Mouse (Mus musculus) MEL (cell line): ENCODE data around the gene Rapgef4. TPM values are rescaled to one million over a fixed set of nuclear protein-coding genes. Genes with fewer than 3 reads are reported as not detected.

ENCODE experiments used
- DNase-seq: peaks from one replicate; pipeline ENCODE4 v3.0.0; 2011; ENCODE audit warnings: low read depth, low spot score
- H3K27ac ChIP-seq: 2 replicates; pipeline ENCODE4 v1.5.1; 2012; ENCODE audit warnings: low read depth, mild to moderate bottlenecking, control low read depth, low read length, moderate library complexity; ENCODE audit not compliant: control insufficient read depth
- H3K27me3 ChIP-seq, 2 experiments: fragments of 150-350 bp in 1 of 2; sonication (generic) in 1 of 2; 2 replicates each; pipeline ENCODE4 v1.6.1; 2012; ENCODE audit warnings: low read length in 2 of 2, mild to moderate bottlenecking in 2 of 2, improper control_type of control experiment in 1 of 2, moderate library complexity in 1 of 2; ENCODE audit not compliant: insufficient read depth in 2 of 2, control insufficient read depth in 1 of 2
- H3K36me3 ChIP-seq, 2 experiments: 2 replicates each; pipeline ENCODE4 v1.6.1; 2012 to 2014; ENCODE audit warnings: low read length in 2 of 2, improper control_type of control experiment in 1 of 2, inconsistent platforms in 1 of 2, mild to moderate bottlenecking in 1 of 2; ENCODE audit not compliant: insufficient read depth in 2 of 2, control insufficient read depth in 1 of 2
- H3K4me1 ChIP-seq, 2 experiments: fragments of 150-350 bp in 1 of 2; sonication (generic) in 1 of 2; 2 replicates each; pipeline ENCODE4 v1.6.1; 2012; ENCODE audit warnings: low read length in 2 of 2, improper control_type of control experiment in 1 of 2, mild to moderate bottlenecking in 1 of 2; ENCODE audit not compliant: insufficient read depth in 2 of 2, control insufficient read depth in 1 of 2
- H3K4me3 ChIP-seq, 2 experiments: fragments of 150-350 bp in 1 of 2; sonication (generic) in 1 of 2; 2 replicates each; pipeline ENCODE4 v1.5.1; 2012; ENCODE audit warnings: low read depth in 2 of 2, low read length in 2 of 2, mild to moderate bottlenecking in 2 of 2, moderate library complexity in 2 of 2, control low read depth in 1 of 2, improper control_type of control experiment in 1 of 2; ENCODE audit not compliant: control insufficient read depth in 1 of 2, insufficient read depth in 1 of 2
- H3K79me2 ChIP-seq: 2 replicates; pipeline ENCODE4 v1.6.1; 2012; ENCODE audit warnings: mild to moderate bottlenecking, low read length, moderate library complexity; ENCODE audit not compliant: control insufficient read depth, poor library complexity, insufficient read depth
- H3K9ac ChIP-seq: 2 replicates; pipeline ENCODE4 v1.6.1; 2012; ENCODE audit warnings: low read depth, mild to moderate bottlenecking, control low read depth, low read length, moderate library complexity; ENCODE audit not compliant: control insufficient read depth, poor library complexity, severe bottlenecking
- H3K9me3 ChIP-seq: fragments of 150-350 bp; sonication (generic); replicated peaks from 2 replicates; pipeline ENCODE4 v1.6.1; 2012; ENCODE audit warnings: mild to moderate bottlenecking, low read length, improper control_type of control experiment, moderate library complexity; ENCODE audit not compliant: insufficient read depth
- CHD2 ChIP-seq: IDR thresholded peaks from 2 replicates; pipeline ENCODE4 v1.6.1; 2011; ENCODE audit warnings: low read length, improper control_type of control experiment
- CTCF ChIP-seq, 3 experiments: IDR thresholded peaks in 2 of 3; conservative IDR thresholded peaks in 1 of 3; 2 replicates each; pipeline ENCODE4 v1.5.1; 2011 to 2012; ENCODE audit warnings: low read length in 3 of 3, low read depth in 2 of 3, mild to moderate bottlenecking in 2 of 3, improper control_type of control experiment in 1 of 3, inconsistent platforms in 1 of 3, mixed read lengths in 1 of 3, moderate library complexity in 1 of 3; ENCODE audit not compliant: control insufficient read depth in 1 of 3, insufficient read depth in 1 of 3, poor library complexity in 1 of 3, severe bottlenecking in 1 of 3
- ELF1 ChIP-seq: IDR thresholded peaks from 2 replicates; pipeline ENCODE4 v1.6.1; 2014; ENCODE audit warnings: low read depth, mild to moderate bottlenecking, inconsistent platforms, low read length, improper control_type of control experiment, moderate library complexity
- GABPA ChIP-seq: IDR thresholded peaks from 2 replicates; pipeline ENCODE4 v1.6.1; 2012; ENCODE audit warnings: low read depth, mild to moderate bottlenecking, inconsistent platforms, low read length, improper control_type of control experiment, moderate library complexity
- HCFC1 ChIP-seq: IDR thresholded peaks from 2 replicates; pipeline ENCODE4 v1.6.1; 2012; ENCODE audit warnings: low read depth, mild to moderate bottlenecking, inconsistent platforms, low read length, improper control_type of control experiment, moderate library complexity
- JUND ChIP-seq: IDR thresholded peaks from 2 replicates; pipeline ENCODE4 v1.6.1; 2011; ENCODE audit warnings: low read depth, mild to moderate bottlenecking, improper control_type of control experiment, low read length
- KAT2A ChIP-seq: conservative IDR thresholded peaks from 2 replicates; pipeline ENCODE4 v1.6.1; 2012; ENCODE audit warnings: low read depth, low read length, improper control_type of control experiment, inconsistent platforms
- MAZ ChIP-seq: IDR thresholded peaks from 2 replicates; pipeline ENCODE4 v1.6.1; 2012; ENCODE audit warnings: low read depth, mild to moderate bottlenecking, inconsistent platforms, low read length, improper control_type of control experiment
- MXI1 ChIP-seq: IDR thresholded peaks from 2 replicates; pipeline ENCODE4 v1.6.1; 2011; ENCODE audit warnings: mild to moderate bottlenecking, low read depth, low read length, improper control_type of control experiment
- POLR2A ChIP-seq, 2 experiments: IDR thresholded peaks; 2 replicates each; pipeline ENCODE4 v1.6.1; 2011 to 2012; ENCODE audit warnings: low read length in 2 of 2, mild to moderate bottlenecking in 2 of 2, control low read depth in 1 of 2, improper control_type of control experiment in 1 of 2, low read depth in 1 of 2, moderate library complexity in 1 of 2; ENCODE audit not compliant: control insufficient read depth in 1 of 2, insufficient read depth in 1 of 2, poor library complexity in 1 of 2
- POLR2AphosphoS2 ChIP-seq: IDR thresholded peaks from 2 replicates; pipeline ENCODE4 v1.6.1; 2011; ENCODE audit warnings: low read length, improper control_type of control experiment
- RCOR1 ChIP-seq: IDR thresholded peaks from 2 replicates; pipeline ENCODE4 v1.6.1; 2012; ENCODE audit warnings: low read depth, mild to moderate bottlenecking, inconsistent platforms, low read length, improper control_type of control experiment
- SMC3 ChIP-seq: IDR thresholded peaks from 2 replicates; pipeline ENCODE4 v1.6.1; 2011; ENCODE audit warnings: low read depth, low read length, improper control_type of control experiment
- USF2 ChIP-seq, 2 experiments: IDR thresholded peaks; 2 replicates each; pipeline ENCODE4 v1.6.1; 2011 to 2012; ENCODE audit warnings: improper control_type of control experiment in 2 of 2, low read length in 2 of 2, borderline replicate concordance in 1 of 2, inconsistent platforms in 1 of 2, low read depth in 1 of 2, mild to moderate bottlenecking in 1 of 2; ENCODE audit not compliant: insufficient read depth in 1 of 2
- ZKSCAN1 ChIP-seq: IDR thresholded peaks from 2 replicates; pipeline ENCODE4 v1.6.1; 2012; ENCODE audit warnings: low read depth, mild to moderate bottlenecking, inconsistent platforms, low read length, improper control_type of control experiment, moderate library complexity
- ZMIZ1 ChIP-seq: IDR thresholded peaks from 2 replicates; pipeline ENCODE4 v1.6.1; 2012; ENCODE audit warnings: low read depth, mild to moderate bottlenecking, inconsistent platforms, low read length, improper control_type of control experiment, moderate library complexity
- polyA plus RNA-seq, 2 experiments: library from polyadenylated mRNA; stranded (reverse) in 1 of 2; unstranded in 1 of 2; fragments of >175 nt in 1 of 2; fragments of >200 nt in 1 of 2; gene quantifications; 2 replicates each; pipeline versions ENCODE4 v1.2.1 to v1.2.4; 2012; ENCODE audit warnings: low replicate concordance in 2 of 2, low read depth in 1 of 2; ENCODE audit not compliant: insufficient read length in 2 of 2, insufficient read depth in 1 of 2, missing spikeins in 1 of 2
- total RNA-seq: library from RNA; depleted of rRNA; stranded (reverse); fragments of 300-350 nt; gene quantifications from 2 replicates; pipeline ENCODE4 v1.2.3, GENCODE M21; 2012

Gene Rapgef4
- total and polyA plus RNA-seq, 3 experiments: not detected

GRCm38 (mm10) chr2:72041087-72041486 is 60.0 kb downstream of the Rapgef4 start:
- Histone ChIP-seq H3K4me3 (no peak overlapping the region), H3K9ac (no peak overlapping the region), H3K27ac (no peak overlapping the region), H3K4me1 (no peaks in the 10 kb centered on the region), H3K36me3 (no peaks in the 10 kb centered on the region), H3K9me3 (no peaks in the 10 kb centered on the region), H3K79me2 (no peaks in the 10 kb centered on the region), H3K27me3 (no peaks in the 10 kb centered on the region)
- TF ChIP-seq ZKSCAN1: no peak
- no peak for TF ChIP-seq HCFC1
- no peak for DNase-seq

GRCm38 (mm10) chr2:72042093-72042492 is 61.1 kb downstream of the Rapgef4 start:
- Histone ChIP-seq H3K27me3 (no peaks in the 10 kb centered on the region), H3K4me1 (no peaks in the 10 kb centered on the region), H3K9me3 (no peaks in the 10 kb centered on the region), H3K36me3 (no peaks in the 10 kb centered on the region), H3K4me3 (no peak overlapping the region), H3K27ac (no peak overlapping the region), H3K79me2 (no peaks in the 10 kb centered on the region), H3K9ac (no peak overlapping the region)
- peak; percentile 8 for DNase-seq
- TF ChIP-seq POLR2A (IDR thresholded peaks at IDR 0.05; ENCODE audit: control insufficient read depth in 1 of 2, insufficient read depth in 1 of 2, low read depth in 1 of 2, low read length in 2 of 2, poor library complexity in 1 of 2): no peak
- TF ChIP-seq CHD2: no peak
- no peak for TF ChIP-seq POLR2AphosphoS2
- TF ChIP-seq RCOR1: no peak
- peak; percentile 15 to 56 (median 32); a peak in 4 of 6 replicates for TF ChIP-seq CTCF (IDR thresholded peaks at IDR 0.05 in 2 of 3, conservative IDR thresholded peaks at IDR 0.05 in 1 of 3; ENCODE audit: control insufficient read depth in 1 of 3, insufficient read depth in 1 of 3, low read depth in 2 of 3, low read length in 3 of 3, poor library complexity in 1 of 3, severe bottlenecking in 1 of 3)
- TF ChIP-seq MAZ: no peak
- TF ChIP-seq ELF1: no peak
- TF ChIP-seq USF2 (IDR thresholded peaks at IDR 0.05; ENCODE audit: borderline replicate concordance in 1 of 2, insufficient read depth in 1 of 2, low read depth in 1 of 2, low read length in 2 of 2): no peak

GRCm38 (mm10) chr2:72044191-72044590 is 63.2 kb downstream of the Rapgef4 start:
- no peak for DNase-seq
- no peak overlapping the region for H3K27ac ChIP-seq
- no peak for TF ChIP-seq ZKSCAN1
- no peak for TF ChIP-seq JUND
- TF ChIP-seq SMC3: no peak
- no peak for TF ChIP-seq GABPA
- TF ChIP-seq ZMIZ1: no peak
- TF ChIP-seq KAT2A: no peak
- TF ChIP-seq MXI1: no peak
- H3K9ac ChIP-seq: no peak overlapping the region
- H3K79me2 ChIP-seq: no peaks in the 10 kb centered on the region; the same call in 1 of the 2 replicates
- peaks cover 0 to 4% of the 10 kb centered on the region in 2 experiments; a peak in 2 of 4 replicates for H3K27me3 ChIP-seq
- no peaks in the 10 kb centered on the region for H3K4me1 ChIP-seq
- no peak overlapping the region for H3K4me3 ChIP-seq
- H3K9me3 ChIP-seq: no peaks in the 10 kb centered on the region
- no peaks in the 10 kb centered on the region for H3K36me3 ChIP-seq
